Mouse (Mus musculus) C2C12 (cell line): Measurements from ENCODE around the gene Eps15l1. TPM values are rescaled to one million over a fixed set of nuclear protein-coding genes. Genes with fewer than 3 reads are reported as not detected.

Experiments used
- H3K27me3 ChIP-seq: one replicate; pipeline ENCODE4 v1.6.1; 2011; ENCODE audit not compliant: control insufficient read depth, insufficient read depth, insufficient read length
- H3K36me3 ChIP-seq: one replicate; pipeline ENCODE4 v1.6.1; 2011; ENCODE audit not compliant: control insufficient read depth, insufficient read depth
- H3K4me3 ChIP-seq: one replicate; pipeline ENCODE4 v1.5.1; 2011; ENCODE audit warnings: mild to moderate bottlenecking, control low read depth; ENCODE audit not compliant: poor library complexity, insufficient read depth, severe bottlenecking
- H3K79me2 ChIP-seq: one replicate; pipeline ENCODE4 v1.6.1; 2011; ENCODE audit not compliant: control insufficient read depth, insufficient read depth
- H3K79me3 ChIP-seq: one replicate; pipeline ENCODE4 v1.6.1; 2011; ENCODE audit warnings: low read depth, control low read depth
- H3ac ChIP-seq: one replicate; pipeline ENCODE3; 2011; ENCODE audit warnings: low read depth; ENCODE audit not compliant: control insufficient read depth, insufficient read length
- CEBPB ChIP-seq: IDR thresholded peaks from one replicate; pipeline ENCODE4 v1.6.1; 2011; ENCODE audit warnings: low read depth, mild to moderate bottlenecking, control low read depth, moderate library complexity
- CTCF ChIP-seq: IDR thresholded peaks from one replicate; pipeline ENCODE4 v1.5.1; 2011; ENCODE audit not compliant: control insufficient read depth, insufficient read depth, insufficient read length
- FOSL1 ChIP-seq: IDR thresholded peaks from one replicate; pipeline ENCODE4 v1.8.0; 2011; ENCODE audit warnings: mild to moderate bottlenecking, low read length; ENCODE audit not compliant: poor library complexity, insufficient read depth, severe bottlenecking
- MAX ChIP-seq: IDR thresholded peaks from one replicate; pipeline ENCODE4 v1.6.1; 2011; ENCODE audit warnings: mild to moderate bottlenecking, control low read depth
- MYOD1 ChIP-seq: IDR thresholded peaks from one replicate; pipeline ENCODE4 v1.6.1; 2011; ENCODE audit warnings: low read depth; ENCODE audit not compliant: control insufficient read depth, insufficient read length
- MYOG ChIP-seq: IDR thresholded peaks from one replicate; pipeline ENCODE4 v1.6.1; 2011; ENCODE audit not compliant: control insufficient read depth, insufficient read length; ENCODE audit errors: extremely low read depth
- USF1 ChIP-seq: IDR thresholded peaks from one replicate; pipeline ENCODE4 v1.6.1; 2011; ENCODE audit warnings: low read depth, mild to moderate bottlenecking, control low read depth, moderate library complexity
- polyA plus RNA-seq: library from polyadenylated mRNA; unstranded; fragments of >200 nt; fragmentation: generic; extraction: Trizol; gene quantifications from one replicate; pipeline ENCODE4 v1.2.1, GENCODE M21; 2012; ENCODE audit warnings: missing spikeins

Eps15l1 gene
- polyA plus RNA-seq, 1 experiment: 29.4 TPM

GRCm38 (mm10) chr8:72445071-72445470 is 23.8 kb upstream of the Eps15l1 start:
- no peaks in the 10 kb centered on the region for H3K27me3 ChIP-seq
- H3K79me2 ChIP-seq: peaks cover 14% of the 10 kb centered on the region
- H3K36me3 ChIP-seq: peaks cover 1% of the 10 kb centered on the region
- H3K79me3 ChIP-seq: no peaks in the 10 kb centered on the region
- H3K4me3 ChIP-seq: no peak overlapping the region
- TF ChIP-seq MAX (no peak), USF1 (no peak), CEBPB (no peak), MYOD1 (no peak), FOSL1 (no peak), MYOG (no peak), CTCF (no peak)
- H3ac ChIP-seq: no peak overlapping the region

- no peaks in the 10 kb centered on the region for H3K27me3 ChIP-seq
- no peak for TF ChIP-seq MAX
- no peak for TF ChIP-seq CTCF
- no peak for TF ChIP-seq MYOD1
- TF ChIP-seq USF1: no peak
- TF ChIP-seq FOSL1: no peak
- TF ChIP-seq CEBPB: no peak
- no peak for TF ChIP-seq MYOG
- H3K36me3 ChIP-seq: no peaks in the 10 kb centered on the region
- H3K79me3 ChIP-seq: no peaks in the 10 kb centered on the region
- peaks cover 14% of the 10 kb centered on the region for H3K79me2 ChIP-seq
- peak overlapping the region; percentile 21 for H3K4me3 ChIP-seq
- H3ac ChIP-seq: peak overlapping the region; percentile 49
Measured at GRCm38 (mm10) chr8:72443994-72444350, 22.7 kb upstream of the Eps15l1 start.

- no peaks in the 10 kb centered on the region for H3K36me3 ChIP-seq
- no peaks in the 10 kb centered on the region for H3K79me3 ChIP-seq
- H3ac ChIP-seq: peak within 1 kb of the TSS; percentile 49
- peak within 1 kb of the TSS; percentile 28 for H3K4me3 ChIP-seq
- H3K27me3 ChIP-seq: no peaks in the 10 kb centered on the region
- no peak for TF ChIP-seq CTCF
- peak; percentile 85 for TF ChIP-seq MAX
- peak; percentile 32 for TF ChIP-seq USF1
- H3K79me2 ChIP-seq: peaks cover 14% of the 10 kb centered on the region
Measured at GRCm38 (mm10) chr8:72443338-72443993, 22.2 kb upstream of the Eps15l1 start, which contains the start of the genes Calr3 and 1700030K09Rik. Gene Calr3, minus strand, starts transcription at chr8:72443870. Gene 1700030K09Rik, plus strand, starts transcription at chr8:72443880.

- H3K27me3 ChIP-seq: no peaks in the 10 kb centered on the region
- no peak overlapping the region for H3ac ChIP-seq
- no peak overlapping the region for H3K4me3 ChIP-seq
- H3K36me3 ChIP-seq: no peaks in the 10 kb centered on the region
- H3K79me2 ChIP-seq: no peaks in the 10 kb centered on the region
- no peaks in the 10 kb centered on the region for H3K79me3 ChIP-seq
- TF ChIP-seq MYOG (no peak), CTCF (no peak), CEBPB (no peak), USF1 (no peak), MAX (no peak), FOSL1 (no peak), MYOD1 (no peak)
Measured at GRCm38 (mm10) chr8:72438248-72439015, 17.2 kb upstream of the Eps15l1 start.

GRCm38 (mm10) chr8:72434952-72435351 is 13.7 kb upstream of the Eps15l1 start:
- Histone ChIP-seq H3ac (no peak overlapping the region), H3K4me3 (no peak overlapping the region), H3K79me3 (no peaks in the 10 kb centered on the region), H3K36me3 (no peaks in the 10 kb centered on the region), H3K27me3 (no peaks in the 10 kb centered on the region), H3K79me2 (no peaks in the 10 kb centered on the region)
- TF ChIP-seq CEBPB (no peak), CTCF (no peak), MYOD1 (no peak), FOSL1 (no peak), MAX (no peak), MYOG (no peak), USF1 (no peak)

- Histone ChIP-seq H3K27me3 (no peaks in the 10 kb centered on the region), H3K36me3 (no peaks in the 10 kb centered on the region), H3K79me2 (no peaks in the 10 kb centered on the region), H3ac (no peak overlapping the region), H3K4me3 (no peak overlapping the region), H3K79me3 (no peaks in the 10 kb centered on the region)
- TF ChIP-seq USF1: no peak
- no peak for TF ChIP-seq MAX
- no peak for TF ChIP-seq FOSL1
- no peak for TF ChIP-seq CEBPB
- no peak for TF ChIP-seq MYOG
- TF ChIP-seq MYOD1: no peak
- no peak for TF ChIP-seq CTCF
Measured at GRCm38 (mm10) chr8:72429676-72430075, 8.4 kb upstream of the Eps15l1 start.
